Mouse (Mus musculus) ES-Bruce4 (cell line): ENCODE measurements around the gene Pfkfb1.

Source experiments
- CTCF ChIP-seq: IDR thresholded peaks from one replicate; pipeline ENCODE4 v1.8.1; 2011; ENCODE audit warnings: low read depth, low read length
- EP300 ChIP-seq: IDR thresholded peaks from 2 replicates; pipeline ENCODE4 v1.6.1; 2011; ENCODE audit warnings: low read depth, low read length; ENCODE audit not compliant: insufficient read depth

DNA sequence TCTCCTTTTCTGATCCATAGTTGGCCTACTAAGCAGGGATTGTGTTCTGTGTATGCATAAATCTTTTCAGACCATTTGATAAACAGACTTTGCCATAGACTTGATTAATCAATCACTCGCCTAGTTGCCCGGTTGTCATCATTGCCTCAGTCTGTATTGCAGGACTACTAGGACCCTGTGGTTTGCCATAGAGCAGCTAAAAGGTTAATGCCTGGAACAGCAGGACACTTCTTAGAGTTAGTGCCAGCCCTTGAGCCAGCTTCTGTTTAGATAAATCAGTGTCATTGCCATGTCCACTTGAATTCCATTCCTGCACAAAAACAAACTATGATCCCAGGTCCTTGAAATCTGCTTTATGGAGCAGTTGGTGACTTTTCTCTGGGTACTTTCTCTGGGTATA lies 10.9 kb downstream of the Pfkfb1 start:
- TF ChIP-seq EP300: no peak
- TF ChIP-seq CTCF: no peak
